Mouse (Mus musculus) MEL (cell line): ENCODE measurements around the gene Rnf166. TPM values are rescaled to one million over a fixed set of nuclear protein-coding genes. Genes with fewer than 3 reads are reported as not detected.

Experiments
- DNase-seq: peaks from one replicate; pipeline ENCODE4 v3.0.0; 2011; ENCODE audit warnings: low read depth, low spot score
- H3K27ac ChIP-seq: 2 replicates; pipeline ENCODE4 v1.5.1; 2012; ENCODE audit warnings: low read depth, mild to moderate bottlenecking, control low read depth, low read length, moderate library complexity; ENCODE audit not compliant: control insufficient read depth
- H3K27me3 ChIP-seq, 2 experiments: fragments of 150-350 bp in 1 of 2; sonication (generic) in 1 of 2; 2 replicates each; pipeline ENCODE4 v1.6.1; 2012; ENCODE audit warnings: low read length in 2 of 2, mild to moderate bottlenecking in 2 of 2, improper control_type of control experiment in 1 of 2, moderate library complexity in 1 of 2; ENCODE audit not compliant: insufficient read depth in 2 of 2, control insufficient read depth in 1 of 2
- H3K36me3 ChIP-seq, 2 experiments: 2 replicates each; pipeline ENCODE4 v1.6.1; 2012 to 2014; ENCODE audit warnings: low read length in 2 of 2, improper control_type of control experiment in 1 of 2, inconsistent platforms in 1 of 2, mild to moderate bottlenecking in 1 of 2; ENCODE audit not compliant: insufficient read depth in 2 of 2, control insufficient read depth in 1 of 2
- H3K4me1 ChIP-seq, 2 experiments: fragments of 150-350 bp in 1 of 2; sonication (generic) in 1 of 2; 2 replicates each; pipeline ENCODE4 v1.6.1; 2012; ENCODE audit warnings: low read length in 2 of 2, improper control_type of control experiment in 1 of 2, mild to moderate bottlenecking in 1 of 2; ENCODE audit not compliant: insufficient read depth in 2 of 2, control insufficient read depth in 1 of 2
- H3K4me3 ChIP-seq, 2 experiments: fragments of 150-350 bp in 1 of 2; sonication (generic) in 1 of 2; 2 replicates each; pipeline ENCODE4 v1.5.1; 2012; ENCODE audit warnings: low read depth in 2 of 2, low read length in 2 of 2, mild to moderate bottlenecking in 2 of 2, moderate library complexity in 2 of 2, control low read depth in 1 of 2, improper control_type of control experiment in 1 of 2; ENCODE audit not compliant: control insufficient read depth in 1 of 2, insufficient read depth in 1 of 2
- H3K79me2 ChIP-seq: 2 replicates; pipeline ENCODE4 v1.6.1; 2012; ENCODE audit warnings: mild to moderate bottlenecking, low read length, moderate library complexity; ENCODE audit not compliant: control insufficient read depth, poor library complexity, insufficient read depth
- H3K9ac ChIP-seq: 2 replicates; pipeline ENCODE4 v1.6.1; 2012; ENCODE audit warnings: low read depth, mild to moderate bottlenecking, control low read depth, low read length, moderate library complexity; ENCODE audit not compliant: control insufficient read depth, poor library complexity, severe bottlenecking
- H3K9me3 ChIP-seq: fragments of 150-350 bp; sonication (generic); replicated peaks from 2 replicates; pipeline ENCODE4 v1.6.1; 2012; ENCODE audit warnings: mild to moderate bottlenecking, low read length, improper control_type of control experiment, moderate library complexity; ENCODE audit not compliant: insufficient read depth
- ETS1 ChIP-seq: IDR thresholded peaks from 2 replicates; pipeline ENCODE4 v1.6.1; 2012; ENCODE audit warnings: low read depth, mild to moderate bottlenecking, inconsistent platforms, low read length, improper control_type of control experiment, moderate library complexity
- GATA1 ChIP-seq: IDR thresholded peaks from 2 replicates; pipeline ENCODE4 v1.6.1; 2011; ENCODE audit warnings: low read depth, low read length, improper control_type of control experiment
- HCFC1 ChIP-seq: IDR thresholded peaks from 2 replicates; pipeline ENCODE4 v1.6.1; 2012; ENCODE audit warnings: low read depth, mild to moderate bottlenecking, inconsistent platforms, low read length, improper control_type of control experiment, moderate library complexity
- MAFK ChIP-seq: IDR thresholded peaks from 2 replicates; pipeline ENCODE4 v1.6.1; 2011; ENCODE audit warnings: low read depth, mild to moderate bottlenecking, low read length, improper control_type of control experiment, borderline replicate concordance
- MYB ChIP-seq: IDR thresholded peaks from 2 replicates; pipeline ENCODE4 v1.6.1; 2011; ENCODE audit warnings: mild to moderate bottlenecking, low read depth, low read length, improper control_type of control experiment
- MYC ChIP-seq: IDR thresholded peaks from 2 replicates; pipeline ENCODE4 v1.6.1; 2011; ENCODE audit warnings: low read depth, mild to moderate bottlenecking, low read length, improper control_type of control experiment, moderate library complexity
- NRF1 ChIP-seq: IDR thresholded peaks from 2 replicates; pipeline ENCODE4 v1.6.1; 2014; ENCODE audit warnings: low read depth, mild to moderate bottlenecking, inconsistent platforms, low read length, improper control_type of control experiment, moderate library complexity; ENCODE audit not compliant: poor library complexity, insufficient read depth, severe bottlenecking
- TAL1 ChIP-seq: IDR thresholded peaks from 2 replicates; pipeline ENCODE4 v1.6.1; 2012; ENCODE audit warnings: mild to moderate bottlenecking, inconsistent platforms, low read length, moderate library complexity, mixed read lengths
- USF1 ChIP-seq: IDR thresholded peaks from 2 replicates; pipeline ENCODE4 v1.6.1; 2014; ENCODE audit warnings: low read depth, mild to moderate bottlenecking, inconsistent platforms, low read length, improper control_type of control experiment, moderate library complexity
- ZC3H11A ChIP-seq: IDR thresholded peaks from 2 replicates; pipeline ENCODE4 v1.6.1; 2012; ENCODE audit warnings: low read depth, mild to moderate bottlenecking, inconsistent platforms, low read length, improper control_type of control experiment
- ZKSCAN1 ChIP-seq: IDR thresholded peaks from 2 replicates; pipeline ENCODE4 v1.6.1; 2012; ENCODE audit warnings: low read depth, mild to moderate bottlenecking, inconsistent platforms, low read length, improper control_type of control experiment, moderate library complexity
- ZMIZ1 ChIP-seq: IDR thresholded peaks from 2 replicates; pipeline ENCODE4 v1.6.1; 2012; ENCODE audit warnings: low read depth, mild to moderate bottlenecking, inconsistent platforms, low read length, improper control_type of control experiment, moderate library complexity
- ZNF384 ChIP-seq: IDR thresholded peaks from 2 replicates; pipeline ENCODE4 v1.6.1; 2012; ENCODE audit warnings: low read depth, mild to moderate bottlenecking, inconsistent platforms, low read length, improper control_type of control experiment
- polyA plus RNA-seq, 2 experiments: library from polyadenylated mRNA; stranded (reverse) in 1 of 2; unstranded in 1 of 2; fragments of >175 nt in 1 of 2; fragments of >200 nt in 1 of 2; gene quantifications; 2 replicates each; pipeline versions ENCODE4 v1.2.1 to v1.2.4; 2012; ENCODE audit warnings: low replicate concordance in 2 of 2, low read depth in 1 of 2; ENCODE audit not compliant: insufficient read length in 2 of 2, insufficient read depth in 1 of 2, missing spikeins in 1 of 2
- total RNA-seq: library from RNA; depleted of rRNA; stranded (reverse); fragments of 300-350 nt; gene quantifications from 2 replicates; pipeline ENCODE4 v1.2.3, GENCODE M21; 2012

Rnf166 gene
- total and polyA plus RNA-seq, 3 experiments: 18.6 to 37.7 TPM; not detected in 1

DNA sequence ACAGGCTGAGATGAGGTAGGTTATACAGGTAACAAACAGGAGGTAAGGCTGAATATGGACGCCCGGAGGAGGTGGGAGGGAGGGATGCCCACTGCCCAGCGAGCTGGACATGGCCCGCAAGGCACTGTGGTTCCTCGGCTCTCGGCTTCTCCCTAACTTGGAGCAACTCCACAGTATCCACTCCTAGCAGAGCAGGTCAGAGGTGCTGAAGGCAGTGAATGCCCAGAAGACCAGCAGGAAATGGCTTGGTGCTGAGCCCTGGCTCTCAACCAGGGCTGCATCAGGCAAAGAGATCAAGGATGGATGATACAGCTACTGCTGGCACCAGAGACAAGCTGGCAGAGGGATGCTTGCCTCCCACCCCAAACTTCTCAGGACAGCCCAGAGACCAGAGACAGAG is 48.6 kb upstream of the Rnf166 start:
- H3K4me3 ChIP-seq: no peak overlapping the region
- TF ChIP-seq USF1: no peak
- TF ChIP-seq ZC3H11A: no peak
- TF ChIP-seq MYC: no peak
- TF ChIP-seq MAFK: no peak
- TF ChIP-seq HCFC1: no peak
- no peak for TF ChIP-seq GATA1
- TF ChIP-seq TAL1: no peak
- TF ChIP-seq ZKSCAN1: no peak
- no peak for TF ChIP-seq ZNF384
- no peak overlapping the region for H3K27ac ChIP-seq
- DNase-seq: no peak
- no peak overlapping the region for H3K9ac ChIP-seq
- no peaks in the 10 kb centered on the region for H3K27me3 ChIP-seq
- H3K79me2 ChIP-seq: peaks cover 31% of the 10 kb centered on the region; the same call in 1 of the 2 replicates
- H3K4me1 ChIP-seq: 0 out of 4 replicates have a peak, but pooled peaks cover 0 to 3% of the 10 kb centered on the region in 2 experiments
- no peaks in the 10 kb centered on the region for H3K9me3 ChIP-seq
- peaks cover 0 to 6% of the 10 kb centered on the region in 2 experiments; a peak in 2 of 4 replicates for H3K36me3 ChIP-seq

GRCm38 (mm10) chr8:122523652-122524360 is 47.9 kb upstream of the Rnf166 start:
- H3K9me3 ChIP-seq: no peaks in the 10 kb centered on the region
- H3K4me1 ChIP-seq: 0 out of 4 replicates have a peak, but pooled peaks cover 0 to 3% of the 10 kb centered on the region in 2 experiments
- no peak for DNase-seq
- H3K27me3 ChIP-seq: no peaks in the 10 kb centered on the region
- H3K36me3 ChIP-seq: peaks cover 0 to 6% of the 10 kb centered on the region in 2 experiments; a peak in 2 of 4 replicates
- peaks cover 26% of the 10 kb centered on the region; the same call in 1 of the 2 replicates for H3K79me2 ChIP-seq
- TF ChIP-seq NRF1 (no peak), MAFK (no peak), ZMIZ1 (no peak), GATA1 (no peak), MYB (no peak), ETS1 (no peak)
- H3K4me3 ChIP-seq: no peak overlapping the region
- no peak overlapping the region for H3K9ac ChIP-seq
- no peak overlapping the region for H3K27ac ChIP-seq
